Comparison of ENCODE assay signal across 9 mouse cellular contexts in the genomic region with DNA sequence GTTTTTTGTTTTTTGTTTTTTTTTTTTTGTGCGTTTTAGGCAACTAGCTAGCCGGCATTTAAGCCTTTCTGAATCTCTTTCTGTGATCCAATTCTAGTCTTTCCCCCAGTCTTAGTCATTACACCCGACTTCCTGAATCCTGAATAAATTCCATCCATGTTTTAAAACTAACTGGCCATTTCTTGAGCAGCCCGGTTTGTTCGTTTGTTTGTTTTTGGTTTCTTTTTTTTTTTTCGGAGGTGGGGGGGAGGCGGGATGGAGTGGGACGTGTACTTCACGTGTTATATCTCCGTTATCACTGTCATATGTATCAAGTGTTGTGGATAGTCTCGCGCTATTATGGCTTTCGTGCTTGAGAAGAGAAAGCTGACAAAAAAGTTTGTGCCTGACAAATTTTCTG. TPM values are rescaled to one million over a fixed set of nuclear protein-coding genes. Genes with fewer than 3 reads are reported as not detected.
DNase-seq lines count a peak whose midpoint lies in the region; ATAC-seq lines count a peak whose summit lies in the region.
"Had no signal": no experiment of that assay in that cellular context is flagged by ENCODE, and none has a peak within 500 bp of the region (broad histone marks: within the 10 kb centered on the region; RNA-seq: fewer than 3 reads in every experiment).

No protein-coding gene starts in this region.

- H3K4me1 ChIP-seq in embryonic facial prominence, embryonic 13.5 days: peaks cover 5% of the 10 kb centered on the region; the same call in 1 of the 2 replicates
- H3K4me1 ChIP-seq in limb, embryonic 11.5 days (ENCODE audit: control insufficient read depth, insufficient read depth, low read length): no peaks in the 10 kb centered on the region
- H3K4me1 ChIP-seq in neural tube, embryonic 15.5 days: peaks cover 7% of the 10 kb centered on the region; the same call in 1 of the 2 replicates

- no peaks in the 10 kb centered on the region for H3K36me3 ChIP-seq in embryonic facial prominence, embryonic 13.5 days
- no peaks in the 10 kb centered on the region for H3K36me3 ChIP-seq in limb, embryonic 11.5 days (ENCODE audit: control insufficient read depth, insufficient read depth, low read length)
- H3K36me3 ChIP-seq in neural tube, embryonic 15.5 days: no peaks in the 10 kb centered on the region

- peak overlapping the region; percentile 62 for H3K4me2 ChIP-seq in embryonic facial prominence, embryonic 13.5 days
- H3K4me2 ChIP-seq in limb, embryonic 11.5 days (ENCODE audit: low read depth, severe bottlenecking): peak overlapping the region; percentile 36
- peak overlapping the region; percentile 58 for H3K4me2 ChIP-seq in neural tube, embryonic 15.5 days

- no peaks in the 10 kb centered on the region for H3K9me3 ChIP-seq in embryonic facial prominence, embryonic 13.5 days
- no peaks in the 10 kb centered on the region for H3K9me3 ChIP-seq in limb, embryonic 11.5 days (ENCODE audit: control insufficient read depth, low read length)
- H3K9me3 ChIP-seq in neural tube, embryonic 15.5 days (replicated peaks): no peaks in the 10 kb centered on the region

- H3K4me3 ChIP-seq in embryonic facial prominence, embryonic 13.5 days: peak overlapping the region; percentile 55
- peak overlapping the region; percentile 51 for H3K4me3 ChIP-seq in limb, embryonic 11.5 days (ENCODE audit: low read depth, low read length)
- H3K4me3 ChIP-seq in neural tube, embryonic 15.5 days (replicated peaks): peak overlapping the region; percentile 55

- H3K27me3 ChIP-seq in embryonic facial prominence, embryonic 13.5 days: no peaks in the 10 kb centered on the region
- no peaks in the 10 kb centered on the region for H3K27me3 ChIP-seq in limb, embryonic 11.5 days (ENCODE audit: control insufficient read depth, insufficient read depth, low read length)
- H3K27me3 ChIP-seq in neural tube, embryonic 15.5 days (replicated peaks): no peaks in the 10 kb centered on the region

- DNase-seq in embryo, embryonic 11 days: peak; percentile 13
- no peak for DNase-seq in embryo, embryonic 9.5 days (ENCODE audit: extremely low spot score)
- DNase-seq in 416B (ENCODE audit: low read depth): peak; percentile 84
- no peak for DNase-seq in limb, embryonic 11.5 days (ENCODE audit: low spot score)
- no peak for DNase-seq in adrenal gland, adult 2 months

- 25% methylated on average over 13 of the region's 13 CpGs for WGBS in embryonic facial prominence, embryonic 13.5 days
- 24% methylated on average over 13 of the region's 13 CpGs for WGBS in limb, embryonic 11.5 days
- 16% methylated on average over 13 of the region's 13 CpGs for WGBS in neural tube, embryonic 15.5 days

- ATAC-seq in embryonic facial prominence, embryonic 13.5 days (ENCODE audit: insufficient number of reproducible peaks, insufficient read depth, low FRiP score, low TSS enrichment, low read depth): no peak
- no peak for ATAC-seq in limb, embryonic 11.5 days (ENCODE audit: insufficient number of reproducible peaks, low FRiP score, low TSS enrichment, low read depth)
- ATAC-seq in neural tube, embryonic 15.5 days (ENCODE audit: low FRiP score): no peak
- no peak for ATAC-seq in erythroid progenitor cell, adult 5-6 weeks (replicated peaks; ENCODE audit: low FRiP score, poor library complexity, severe bottlenecking)

- peak overlapping the region; percentile 76 for H3K9ac ChIP-seq in embryonic facial prominence, embryonic 13.5 days
- peak overlapping the region; percentile 37 for H3K9ac ChIP-seq in limb, embryonic 11.5 days (ENCODE audit: low read length)
- H3K9ac ChIP-seq in neural tube, embryonic 15.5 days (replicated peaks): peak overlapping the region; percentile 32; the same call in 1 of the 2 replicates

- H3K27ac ChIP-seq in embryonic facial prominence, embryonic 13.5 days: no peak overlapping the region
- H3K27ac ChIP-seq in limb, embryonic 11.5 days (replicated peaks; ENCODE audit: low read depth, low read length): no peak overlapping the region
- no peak overlapping the region for H3K27ac ChIP-seq in neural tube, embryonic 15.5 days (replicated peaks)

RNA-seq across cellular contexts. Expression of a gene that starts 0.5 kb away (rescaled TPM):
- polyA plus RNA-seq in embryonic facial prominence, embryonic 13.5 days (2015; fragmentation: Nextera tagmentation; extraction: Ambion mirVana): 70.3 and 70.9 TPM in 2 replicates
- 85.8 and 94.2 TPM in 2 replicates for polyA plus RNA-seq in limb, embryonic 11.5 days (2014; fragmentation: Nextera tagmentation; extraction: Ambion mirVana)
- polyA plus RNA-seq in neural tube, embryonic 15.5 days (2015; fragmentation: Nextera tagmentation; extraction: Ambion mirVana): 40.9 and 49.1 TPM in 2 replicates
- 100 to 1,000 TPM; 164 to 181 TPM for total RNA-seq in adrenal gland, adult 2 months (2021)
- 9.9 and 14.4 TPM in 2 replicates for polyA plus RNA-seq in adrenal gland, adult 2 months (2012; rRNA removed)
- 23.4 and 33.5 TPM in 2 replicates for total RNA-seq in erythroid progenitor cell, adult 5-6 weeks (2015; ENCODE audit: low replicate concordance)
- total RNA-seq in erythroid progenitor cell, adult 5-6 weeks (2017; ENCODE audit: low replicate concordance): 15.8 and 31.9 TPM in 2 replicates

RNA-seq across cellular contexts. Expression of a gene that starts 5.3 kb away (rescaled TPM):
- polyA plus RNA-seq in embryonic facial prominence, embryonic 13.5 days (2015; fragmentation: Nextera tagmentation; extraction: Ambion mirVana): 6.2 and 6.7 TPM in 2 replicates
- polyA plus RNA-seq in limb, embryonic 11.5 days (2014; fragmentation: Nextera tagmentation; extraction: Ambion mirVana): 4.7 and 5.5 TPM in 2 replicates
- 78.3 and 102 TPM in 2 replicates for polyA plus RNA-seq in neural tube, embryonic 15.5 days (2015; fragmentation: Nextera tagmentation; extraction: Ambion mirVana)
- 10 to 100 TPM in 1 of 2 experiments, 1 to 10 TPM in 1; 9.4 to 49.1 TPM for total RNA-seq in adrenal gland, adult 2 months (2021)
- polyA plus RNA-seq in adrenal gland, adult 2 months (2012; rRNA removed): 13.7 and 16.8 TPM in 2 replicates
- total RNA-seq in erythroid progenitor cell, adult 5-6 weeks (2015; ENCODE audit: low replicate concordance): not detected in 2 replicates
- not detected in 2 replicates for total RNA-seq in erythroid progenitor cell, adult 5-6 weeks (2017; ENCODE audit: low replicate concordance)
- total RNA-seq: neutrophil, adult 5-6 weeks had no signal

RNA-seq across cellular contexts. Expression of a gene that starts 50.9 kb away (rescaled TPM):
- 4.5 and 5.2 TPM in 2 replicates for polyA plus RNA-seq in embryonic facial prominence, embryonic 13.5 days (2015; fragmentation: Nextera tagmentation; extraction: Ambion mirVana)
- 2.4 and 2.6 TPM in 2 replicates for polyA plus RNA-seq in limb, embryonic 11.5 days (2014; fragmentation: Nextera tagmentation; extraction: Ambion mirVana)
- 0.74 and 2.5 TPM in 2 replicates for polyA plus RNA-seq in neural tube, embryonic 15.5 days (2015; fragmentation: Nextera tagmentation; extraction: Ambion mirVana)
- 10 to 100 TPM in 1 of 2 experiments, 1 to 10 TPM in 1; 8.2 to 19.1 TPM for total RNA-seq in adrenal gland, adult 2 months (2021)
- polyA plus RNA-seq in adrenal gland, adult 2 months (2012; rRNA removed): 8.1 and 13.5 TPM in 2 replicates
- 18.0 and 23.5 TPM in 2 replicates for total RNA-seq in erythroid progenitor cell, adult 5-6 weeks (2015; ENCODE audit: low replicate concordance)
- 5.1 and 10.3 TPM in 2 replicates for total RNA-seq in erythroid progenitor cell, adult 5-6 weeks (2017; ENCODE audit: low replicate concordance)

Comparison
In these comparisons a context has a peak if more than half of its experiments do, and no peak if none do; other contexts are left out.
1. DNase-seq: peak in embryo, embryonic 11 days (single experiment) and 416B (single experiment); none in embryo, embryonic 9.5 days (single experiment), limb, embryonic 11.5 days (single experiment) and adrenal gland, adult 2 months (single experiment).
2. Peak in every context shown above with its lines, with median percentiles within 50 percentile points of each other: H3K4me2 ChIP-seq, H3K4me3 ChIP-seq and H3K9ac ChIP-seq.